Mouse (Mus musculus): ENCODE results near the gene Cdk4. TPM values are rescaled to one million over a fixed set of nuclear protein-coding genes. Genes with fewer than 3 reads are reported as not detected.

Gene Cdk4
- polyA plus RNA-seq (2017; shearing (Covaris generic)) = 398 TPM

DNA sequence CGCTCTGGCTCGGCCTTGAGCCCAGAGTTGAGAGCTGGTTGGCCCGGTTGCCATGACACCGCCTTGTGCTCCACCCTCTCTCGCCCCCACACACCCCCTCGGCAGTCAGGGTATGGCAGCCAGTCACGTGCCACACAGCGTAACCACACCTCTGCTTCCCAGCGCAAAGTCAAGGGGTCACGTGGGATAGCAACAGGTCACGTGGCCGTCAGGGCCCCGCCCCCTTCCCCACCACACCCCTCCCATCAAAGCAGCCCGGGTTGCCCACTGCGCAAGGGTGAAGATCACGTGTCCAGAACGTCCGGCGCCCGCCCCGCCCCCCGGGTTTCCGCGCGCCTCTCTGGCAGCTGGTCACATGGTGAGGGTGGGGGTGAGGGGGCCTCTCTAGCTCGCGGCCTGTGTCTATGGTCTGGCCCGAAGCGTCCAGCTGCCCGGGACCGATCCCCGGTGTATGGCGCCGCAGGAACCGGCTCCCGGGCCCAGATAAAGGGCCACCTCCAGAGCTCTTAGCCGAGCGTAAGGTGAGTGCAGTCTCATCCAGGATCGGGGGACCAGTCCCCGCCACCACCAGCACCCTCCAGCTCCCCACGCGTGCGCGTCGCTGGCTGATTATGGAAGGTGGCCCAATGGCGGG lies at the start of gene Cdk4:
TSS of gene Cdk4 (plus strand) at position 296 of the 634 bp plus-strand sequence.

DNA sequence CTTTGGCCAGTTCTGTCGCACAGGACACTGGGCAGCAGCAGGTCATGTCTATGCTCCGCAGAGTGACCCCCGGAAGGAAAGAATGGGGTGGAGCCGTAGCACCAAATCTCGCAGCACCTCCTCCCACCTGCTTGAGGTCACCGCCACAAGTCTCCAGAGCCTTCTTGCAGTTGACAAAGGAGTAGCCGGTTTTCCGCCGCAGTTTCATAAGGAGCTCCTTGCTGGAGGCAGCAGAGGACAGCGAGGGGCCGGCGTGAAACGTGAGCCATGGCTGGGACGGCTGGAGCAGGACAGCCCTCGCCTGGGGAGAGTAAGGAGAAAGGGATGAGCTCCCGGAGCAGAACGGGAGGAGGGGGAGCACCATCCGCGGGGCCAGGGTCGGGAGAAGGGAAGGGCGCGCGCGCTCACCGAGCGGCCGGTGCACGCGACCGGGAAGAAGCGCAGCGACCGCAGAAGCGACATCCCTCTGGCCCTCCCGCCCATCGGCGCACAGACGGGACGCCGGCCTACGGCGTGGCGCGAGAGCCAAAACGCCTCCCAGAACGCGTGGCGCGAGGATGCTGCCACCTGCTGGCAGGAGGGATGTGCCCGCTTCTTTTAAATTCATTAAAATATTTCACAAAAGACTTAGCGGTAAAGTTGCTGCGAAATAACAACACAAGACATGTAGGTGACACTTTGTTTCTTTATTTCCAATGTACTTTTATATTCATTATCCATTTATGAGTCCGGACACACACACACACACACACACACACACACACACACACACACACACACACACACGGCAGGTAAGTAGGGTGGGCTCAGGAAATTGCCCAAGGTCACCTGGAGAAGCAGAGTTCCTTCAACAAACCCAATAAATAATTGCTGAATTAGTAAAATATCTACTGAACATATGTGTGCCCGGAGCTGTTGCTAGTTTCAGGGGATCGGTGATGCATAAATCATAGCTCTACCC lies 32.7 kb upstream of the Cdk4 start, which contains the start of gene Tsfm:
TSS of gene Tsfm (minus strand) at position 505 of the 961 bp plus-strand sequence.

DNA sequence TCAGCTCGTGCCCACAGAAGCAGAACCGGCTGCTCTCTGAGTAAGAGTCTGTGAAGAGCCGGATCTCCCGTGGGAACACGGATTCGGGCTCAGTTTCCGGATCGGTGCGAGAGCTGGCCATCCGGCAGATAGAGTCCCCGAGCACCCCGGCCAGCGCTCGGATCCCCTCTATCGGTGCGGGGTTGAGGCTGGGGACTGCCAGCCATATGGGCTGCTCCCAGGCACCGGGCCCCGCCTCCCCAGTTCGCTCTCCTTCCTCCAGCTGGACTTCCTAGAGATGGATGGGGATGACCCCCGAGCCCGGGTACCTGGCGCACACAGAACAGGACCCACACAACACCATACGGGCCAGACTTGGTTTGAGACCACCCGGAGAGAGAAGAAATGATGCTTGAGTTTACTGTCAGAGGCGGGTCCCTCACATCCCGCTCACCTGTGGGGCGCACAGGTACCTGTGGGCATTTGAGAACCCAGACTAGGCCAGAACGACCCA lies 22.0 kb upstream of the Cdk4 start, which contains the start of the genes Mettl1 and Eef1akmt3:
TSS of gene Mettl1 (plus strand) at position 141 of the 493 bp plus-strand sequence.
TSS of gene Eef1akmt3 (minus strand) at position 240 of the 493 bp plus-strand sequence.

DNA sequence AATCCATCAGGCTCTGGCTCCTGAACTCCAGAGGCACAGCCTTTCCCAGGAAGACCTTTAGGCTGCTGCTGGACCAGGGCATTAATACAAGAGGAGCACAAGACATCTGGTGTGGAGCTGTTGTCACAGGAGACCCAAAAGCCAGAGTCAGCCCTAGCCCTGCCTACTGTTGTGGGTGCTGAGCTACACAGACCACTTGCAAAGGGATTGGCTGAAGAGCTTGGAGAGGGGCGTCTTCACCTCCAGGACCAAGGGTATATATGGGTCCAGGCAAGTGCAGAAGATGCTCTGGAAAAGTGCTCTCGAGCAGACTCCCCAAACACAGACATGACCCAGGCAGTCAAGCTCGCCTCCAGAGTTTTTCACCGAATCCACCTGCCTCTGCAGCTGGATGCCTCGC lies 15.4 kb upstream of the Cdk4 start, which contains the start of gene Cyp27b1:
TSS of gene Cyp27b1 (plus strand) at position 297 of the 400 bp plus-strand sequence.

GRCm38 (mm10) chr10:127059968-127060916 lies 3.1 kb upstream of the Cdk4 start, which contains the start of gene March9:
March9 (minus strand) TSS chr10:127060184.

DNA sequence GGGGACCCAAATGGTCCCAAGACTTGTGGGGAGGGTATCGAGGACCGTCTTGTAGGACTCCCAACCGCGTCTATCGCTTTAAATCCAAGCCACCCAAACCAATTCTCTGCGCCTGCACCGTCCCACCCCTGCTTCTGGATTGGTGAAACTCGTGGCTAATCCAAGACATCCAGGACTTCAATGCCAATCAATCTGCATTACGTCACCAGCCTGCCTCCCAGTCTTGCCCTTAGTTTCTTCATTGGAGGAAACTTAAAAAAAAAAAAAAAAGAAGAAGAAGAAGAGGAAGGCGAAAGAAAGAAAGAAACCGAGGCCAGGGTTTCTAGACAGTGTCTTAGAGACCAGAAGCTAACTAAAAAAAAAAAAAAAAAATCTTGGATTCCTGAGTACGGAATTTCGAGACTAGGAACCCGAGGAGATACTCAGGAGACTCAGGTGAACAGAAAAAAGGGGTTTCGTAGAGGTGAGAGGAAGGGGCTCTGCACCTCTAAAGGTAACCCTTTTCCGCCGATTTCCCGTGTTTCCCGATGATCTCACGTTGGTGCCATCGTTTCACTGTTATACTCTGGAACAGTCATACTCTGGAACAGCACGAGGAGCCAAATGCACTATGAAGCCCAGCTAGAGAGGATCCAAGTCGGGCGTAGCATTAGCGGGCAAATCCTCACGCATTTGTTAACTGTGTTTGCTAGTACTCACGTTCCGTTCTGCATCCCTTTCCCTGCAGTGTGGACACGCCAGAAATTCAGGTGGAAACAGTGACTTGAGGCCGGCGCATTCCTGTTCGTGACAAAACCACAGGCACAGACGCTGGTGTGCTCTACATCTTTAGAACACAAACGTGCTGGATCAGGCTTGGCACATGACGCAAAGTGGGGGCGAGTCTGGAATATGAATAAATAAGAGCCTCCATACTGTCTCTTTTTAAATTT lies 7.1 kb downstream of the Cdk4 start, which contains the start of gene Tspan31:
TSS of gene Tspan31 (minus strand) at position 75 of the 932 bp plus-strand sequence.

DNA sequence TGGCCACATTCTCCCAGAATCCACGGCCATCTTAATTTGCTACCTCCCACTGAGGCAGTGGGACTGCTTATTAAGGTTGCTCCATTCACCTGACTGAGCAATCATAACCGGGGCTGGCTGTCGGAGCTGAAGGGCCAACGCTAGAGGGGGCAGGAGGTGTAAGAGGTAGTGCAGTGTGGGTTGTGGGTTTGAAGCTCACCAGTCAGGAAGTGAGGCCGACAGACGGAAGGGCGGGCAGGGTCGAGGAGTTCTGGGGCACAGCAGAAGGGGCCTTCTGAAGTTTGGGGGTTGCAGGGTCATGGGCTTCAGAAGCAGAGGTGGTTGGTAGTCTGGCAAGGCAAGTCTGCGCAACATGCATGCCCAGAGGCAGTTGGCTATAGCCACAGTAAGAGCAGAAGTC lies 11.7 kb downstream of the Cdk4 start, which contains the start of gene Agap2:
TSS of gene Agap2 (plus strand) at position 205 of the 400 bp plus-strand sequence.

Other genes starting within 250 kb of the Cdk4 start
- 11.3 TPM for gene Atp23, start 162.2 kb upstream of the Cdk4 start, polyA plus RNA-seq (2017; shearing (Covaris generic))
- 18.1 TPM for gene Ctdsp2, start 84.8 kb upstream of the Cdk4 start, polyA plus RNA-seq (2017; shearing (Covaris generic))
- gene Avil, start 62.8 kb upstream of the Cdk4 start, polyA plus RNA-seq (2017; shearing (Covaris generic)) = 0.22 TPM
- gene Tsfm, start 32.7 kb upstream of the Cdk4 start, polyA plus RNA-seq (2017; shearing (Covaris generic)) = 51.0 TPM
- gene Mettl1, start 22.1 kb upstream of the Cdk4 start, polyA plus RNA-seq (2017; shearing (Covaris generic)) = 21.7 TPM
- 0.18 TPM for gene Eef1akmt3, start 22.0 kb upstream of the Cdk4 start, polyA plus RNA-seq (2017; shearing (Covaris generic))
- not detected for gene Cyp27b1, start 15.3 kb upstream of the Cdk4 start, polyA plus RNA-seq (2017; shearing (Covaris generic))
- 0.32 TPM for gene March9, start 3.4 kb upstream of the Cdk4 start, polyA plus RNA-seq (2017; shearing (Covaris generic))
- gene Tspan31, start 6.7 kb downstream of the Cdk4 start, polyA plus RNA-seq (2017; shearing (Covaris generic)) = 129 TPM
- gene Agap2, start 11.8 kb downstream of the Cdk4 start, polyA plus RNA-seq (2017; shearing (Covaris generic)) = 33.5 TPM
- gene Os9, start 57.6 kb downstream of the Cdk4 start, polyA plus RNA-seq (2017; shearing (Covaris generic)) = 232 TPM
- 632 TPM for gene B4galnt1, start 101.7 kb downstream of the Cdk4 start, polyA plus RNA-seq (2017; shearing (Covaris generic))
- 6.5 TPM for gene Slc26a10, start 117.1 kb downstream of the Cdk4 start, polyA plus RNA-seq (2017; shearing (Covaris generic))
- 0.32 TPM for gene Arhgef25, start 126.5 kb downstream of the Cdk4 start, polyA plus RNA-seq (2017; shearing (Covaris generic))
- 141 TPM for gene Dtx3, start 132.2 kb downstream of the Cdk4 start, polyA plus RNA-seq (2017; shearing (Covaris generic))
- gene Pip4k2c, start 148.1 kb downstream of the Cdk4 start, polyA plus RNA-seq (2017; shearing (Covaris generic)) = 43.4 TPM
- 0.33 TPM for gene Kif5a, start 199.8 kb downstream of the Cdk4 start, polyA plus RNA-seq (2017; shearing (Covaris generic))
- 131 TPM for gene Dctn2, start 202.8 kb downstream of the Cdk4 start, polyA plus RNA-seq (2017; shearing (Covaris generic))
- gene Mbd6, start 225.5 kb downstream of the Cdk4 start, polyA plus RNA-seq (2017; shearing (Covaris generic)) = 8.4 TPM
- gene Mars, start 248.3 kb downstream of the Cdk4 start, polyA plus RNA-seq (2017; shearing (Covaris generic)) = 81.4 TPM